Mouse (Mus musculus): Measurements from ENCODE around the gene Ccdc149. TPM values are rescaled to one million over a fixed set of nuclear protein-coding genes. Genes with fewer than 3 reads are reported as not detected.

The Ccdc149 gene
- polyA plus RNA-seq, 1 experiment from 2014 or later, result 15.0 TPM

- Histone ChIP-seq H3K36me3 (ENCODE audit: control insufficient read depth, insufficient read depth, low read length) (no peaks in the 10 kb centered on the region), H3K4me2 (ENCODE audit: low read length) (no peak overlapping the region), H3K27me3 (replicated peaks; ENCODE audit: control insufficient read depth, insufficient read depth, low read length) (no peaks in the 10 kb centered on the region), H3K9ac (ENCODE audit: low read depth, low read length) (no peak overlapping the region), H3K4me3 (ENCODE audit: low read length) (no peak overlapping the region), H3K4me1 (ENCODE audit: control insufficient read depth, insufficient read depth, low read depth, low read length) (no peaks in the 10 kb centered on the region), H3K9me3 (ENCODE audit: control insufficient read depth, low read length) (no peaks in the 10 kb centered on the region), H3K27ac (ENCODE audit: low read depth, low read length) (no peak overlapping the region)
- WGBS, result 88% methylated on average over 4 of the region's 4 CpGs
- no peak for ATAC-seq
Observed at GRCm38 (mm10) chr5:52459308-52459707, 12.0 kb downstream of the Ccdc149 start.

DNA sequence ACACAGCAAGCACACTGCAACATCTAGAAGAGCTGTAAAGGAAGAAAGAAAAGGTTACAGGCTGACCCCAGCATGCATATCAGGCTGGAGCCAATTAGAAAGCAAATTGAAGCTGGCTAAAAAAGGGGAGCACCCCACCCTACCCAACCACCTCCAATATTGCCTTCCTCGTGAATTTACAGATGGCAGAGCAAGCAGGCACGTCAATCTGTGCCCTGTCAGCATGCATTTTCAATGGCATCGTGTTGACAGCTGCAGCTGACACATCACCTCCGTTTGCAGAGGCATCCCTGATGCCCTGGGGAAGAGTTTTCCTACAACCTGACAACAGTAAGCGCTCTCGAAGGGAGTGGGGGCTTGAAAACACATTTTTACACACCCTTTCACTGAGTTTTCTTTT, 14.2 kb downstream of the Ccdc149 start:
- H3K4me2 ChIP-seq (ENCODE audit: low read length), result no peak overlapping the region
- no peak for ATAC-seq
- WGBS, result 64% methylated on average over 6 of the region's 6 CpGs

GRCm38 (mm10) chr5:52450821-52451220, 20.5 kb downstream of the Ccdc149 start:
- H3K9me3 ChIP-seq (ENCODE audit: control insufficient read depth, low read length), result no peaks in the 10 kb centered on the region
- H3K27me3 ChIP-seq (replicated peaks; ENCODE audit: control insufficient read depth, insufficient read depth, low read length), result no peaks in the 10 kb centered on the region
- H3K4me3 ChIP-seq (ENCODE audit: low read length), result no peak overlapping the region
- no peak overlapping the region for H3K9ac ChIP-seq (ENCODE audit: low read depth, low read length)
- WGBS, result 70% methylated on average over 9 of the region's 9 CpGs
- no peak overlapping the region for H3K27ac ChIP-seq (ENCODE audit: low read depth, low read length)
- no peak for ATAC-seq
- no peaks in the 10 kb centered on the region for H3K4me1 ChIP-seq (ENCODE audit: control insufficient read depth, insufficient read depth, low read depth, low read length)
- no peak overlapping the region for H3K4me2 ChIP-seq (ENCODE audit: low read length)
- no peaks in the 10 kb centered on the region for H3K36me3 ChIP-seq (ENCODE audit: control insufficient read depth, insufficient read depth, low read length)

More for the DNA sequence above, 14.2 kb downstream of the Ccdc149 start:
- Histone ChIP-seq H3K9ac (ENCODE audit: low read depth, low read length) (no peak overlapping the region), H3K36me3 (ENCODE audit: control insufficient read depth, insufficient read depth, low read length) (no peaks in the 10 kb centered on the region), H3K27me3 (replicated peaks; ENCODE audit: control insufficient read depth, insufficient read depth, low read length) (no peaks in the 10 kb centered on the region), H3K9me3 (ENCODE audit: control insufficient read depth, low read length) (no peaks in the 10 kb centered on the region), H3K4me3 (ENCODE audit: low read length) (no peak overlapping the region), H3K4me1 (ENCODE audit: control insufficient read depth, insufficient read depth, low read depth, low read length) (no peaks in the 10 kb centered on the region), H3K27ac (ENCODE audit: low read depth, low read length) (no peak overlapping the region)

GRCm38 (mm10) chr5:52449187-52449586, 22.1 kb downstream of the Ccdc149 start:
- 78% methylated on average over 8 of the region's 8 CpGs for WGBS
- H3K9ac ChIP-seq (ENCODE audit: low read depth, low read length), result no peak overlapping the region
- H3K4me2 ChIP-seq (ENCODE audit: low read length), result no peak overlapping the region
- no peak overlapping the region for H3K4me3 ChIP-seq (ENCODE audit: low read length)
- ATAC-seq, result peak; percentile 43
- H3K4me1 ChIP-seq (ENCODE audit: control insufficient read depth, insufficient read depth, low read depth, low read length), result no peaks in the 10 kb centered on the region
- H3K27me3 ChIP-seq (replicated peaks; ENCODE audit: control insufficient read depth, insufficient read depth, low read length), result no peaks in the 10 kb centered on the region
- no peaks in the 10 kb centered on the region for H3K36me3 ChIP-seq (ENCODE audit: control insufficient read depth, insufficient read depth, low read length)
- no peak overlapping the region for H3K27ac ChIP-seq (ENCODE audit: low read depth, low read length)
- no peaks in the 10 kb centered on the region for H3K9me3 ChIP-seq (ENCODE audit: control insufficient read depth, low read length)

GRCm38 (mm10) chr5:52440278-52440677, 31.0 kb downstream of the Ccdc149 start:
- Histone ChIP-seq H3K27me3 (replicated peaks; ENCODE audit: control insufficient read depth, insufficient read depth, low read length) (no peaks in the 10 kb centered on the region), H3K36me3 (ENCODE audit: control insufficient read depth, insufficient read depth, low read length) (no peaks in the 10 kb centered on the region), H3K4me1 (ENCODE audit: control insufficient read depth, insufficient read depth, low read depth, low read length) (no peaks in the 10 kb centered on the region), H3K27ac (ENCODE audit: low read depth, low read length) (no peak overlapping the region), H3K4me2 (ENCODE audit: low read length) (no peak overlapping the region), H3K9me3 (ENCODE audit: control insufficient read depth, low read length) (0 out of 2 replicates have a peak, but pooled peaks cover 2% of the 10 kb centered on the region), H3K4me3 (ENCODE audit: low read length) (no peak overlapping the region), H3K9ac (ENCODE audit: low read depth, low read length) (no peak overlapping the region)
- ATAC-seq, result no peak
- WGBS, result 54% methylated on average over 11 of the region's 11 CpGs

- Histone ChIP-seq H3K4me3 (ENCODE audit: low read length) (no peak overlapping the region), H3K27me3 (replicated peaks; ENCODE audit: control insufficient read depth, insufficient read depth, low read length) (no peaks in the 10 kb centered on the region), H3K4me1 (ENCODE audit: control insufficient read depth, insufficient read depth, low read depth, low read length) (no peaks in the 10 kb centered on the region), H3K9me3 (ENCODE audit: control insufficient read depth, low read length) (0 out of 2 replicates have a peak, but pooled peaks cover 2% of the 10 kb centered on the region), H3K36me3 (ENCODE audit: control insufficient read depth, insufficient read depth, low read length) (no peaks in the 10 kb centered on the region), H3K27ac (ENCODE audit: low read depth, low read length) (no peak overlapping the region), H3K9ac (ENCODE audit: low read depth, low read length) (no peak overlapping the region), H3K4me2 (ENCODE audit: low read length) (no peak overlapping the region)
- WGBS, result 78% methylated on average over 7 of the region's 7 CpGs
- ATAC-seq, result no peak
Observed at GRCm38 (mm10) chr5:52438946-52439345, 32.4 kb downstream of the Ccdc149 start.

DNA sequence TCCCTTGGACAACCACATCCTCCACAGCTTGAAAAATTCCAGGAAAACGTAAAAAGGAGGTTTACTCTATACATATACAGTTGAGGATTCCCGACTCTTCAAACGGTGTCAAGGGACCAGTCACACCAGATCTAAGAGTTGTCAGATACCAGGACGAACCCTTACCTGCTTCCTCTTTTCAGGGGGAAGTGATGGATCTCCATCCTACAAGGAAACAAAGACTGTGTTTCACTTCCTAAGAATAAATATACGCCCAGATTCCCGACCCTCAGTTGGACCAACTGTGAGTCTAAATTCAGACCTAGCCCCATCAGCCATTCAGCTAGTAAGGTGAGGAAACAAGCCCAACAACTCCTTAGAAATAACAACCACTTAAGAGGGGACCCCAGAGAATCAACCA, 35.8 kb downstream of the Ccdc149 start:
- ATAC-seq, result no peak
- no peaks in the 10 kb centered on the region for H3K36me3 ChIP-seq (ENCODE audit: control insufficient read depth, insufficient read depth, low read length)
- no peaks in the 10 kb centered on the region for H3K9me3 ChIP-seq (ENCODE audit: control insufficient read depth, low read length)
- H3K4me3 ChIP-seq (ENCODE audit: low read length), result no peak overlapping the region
- H3K4me1 ChIP-seq (ENCODE audit: control insufficient read depth, insufficient read depth, low read depth, low read length), result no peaks in the 10 kb centered on the region; the same call in 1 of the 2 replicates
- H3K9ac ChIP-seq (ENCODE audit: low read depth, low read length), result no peak overlapping the region
- H3K27me3 ChIP-seq (replicated peaks; ENCODE audit: control insufficient read depth, insufficient read depth, low read length), result no peaks in the 10 kb centered on the region
- H3K27ac ChIP-seq (ENCODE audit: low read depth, low read length), result no peak overlapping the region
- 92% methylated on average over 6 of the region's 6 CpGs for WGBS
- no peak overlapping the region for H3K4me2 ChIP-seq (ENCODE audit: low read length)

DNA sequence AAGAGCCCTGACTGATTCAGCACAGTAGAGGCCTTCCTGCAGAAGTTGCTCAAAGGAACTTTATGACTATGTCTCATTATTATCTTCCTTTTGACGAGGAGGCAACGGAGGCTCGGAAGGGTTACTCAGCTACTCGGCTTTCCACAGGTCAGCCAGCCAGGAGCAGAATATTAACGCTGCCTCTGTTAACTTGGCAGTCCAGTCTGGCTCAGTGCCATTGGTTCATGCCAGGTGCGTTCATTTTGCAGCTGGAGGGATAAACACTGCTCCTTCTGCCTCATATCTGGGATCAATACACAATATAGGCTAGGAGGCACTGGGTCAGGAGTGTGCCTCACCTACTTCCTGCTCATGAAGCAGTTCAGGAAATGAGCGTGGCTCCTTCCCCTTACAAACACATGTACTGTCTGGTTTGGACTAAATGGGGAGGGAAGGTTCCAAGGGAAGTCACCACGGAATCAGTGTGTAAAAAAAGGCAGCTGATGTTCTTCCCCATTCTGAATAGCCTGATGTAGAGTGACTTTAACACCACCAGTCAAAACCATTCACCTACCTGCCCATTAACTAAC, 40.0 kb downstream of the Ccdc149 start:
- no peaks in the 10 kb centered on the region for H3K9me3 ChIP-seq (ENCODE audit: control insufficient read depth, low read length)
- WGBS, result 57% methylated on average over 8 of the region's 8 CpGs
- no peak overlapping the region for H3K4me2 ChIP-seq (ENCODE audit: low read length)
- no peak overlapping the region for H3K27ac ChIP-seq (ENCODE audit: low read depth, low read length)
- H3K9ac ChIP-seq (ENCODE audit: low read depth, low read length), result no peak overlapping the region
- no peaks in the 10 kb centered on the region for H3K36me3 ChIP-seq (ENCODE audit: control insufficient read depth, insufficient read depth, low read length)
- peak; percentile 22; the same call in 1 of the 2 replicates for ATAC-seq
- no peaks in the 10 kb centered on the region for H3K27me3 ChIP-seq (replicated peaks; ENCODE audit: control insufficient read depth, insufficient read depth, low read length)
- H3K4me1 ChIP-seq (ENCODE audit: control insufficient read depth, insufficient read depth, low read depth, low read length), result no peaks in the 10 kb centered on the region; the same call in 1 of the 2 replicates
- no peak overlapping the region for H3K4me3 ChIP-seq (ENCODE audit: low read length)

- Histone ChIP-seq H3K27ac (ENCODE audit: low read depth, low read length) (no peak overlapping the region), H3K36me3 (ENCODE audit: control insufficient read depth, insufficient read depth, low read length) (no peaks in the 10 kb centered on the region), H3K9me3 (ENCODE audit: control insufficient read depth, low read length) (no peaks in the 10 kb centered on the region), H3K4me1 (ENCODE audit: control insufficient read depth, insufficient read depth, low read depth, low read length) (no peaks in the 10 kb centered on the region; the same call in 1 of the 2 replicates), H3K4me2 (ENCODE audit: low read length) (no peak overlapping the region), H3K4me3 (ENCODE audit: low read length) (no peak overlapping the region), H3K27me3 (replicated peaks; ENCODE audit: control insufficient read depth, insufficient read depth, low read length) (no peaks in the 10 kb centered on the region), H3K9ac (ENCODE audit: low read depth, low read length) (no peak overlapping the region)
- 53% methylated on average over 14 of the region's 14 CpGs for WGBS
- ATAC-seq, result peak; percentile 48; the same call in 1 of the 2 replicates
Observed at GRCm38 (mm10) chr5:52429731-52430480, 41.4 kb downstream of the Ccdc149 start.

Data from hindbrain, embryonic 16.5 days (tissue).